Mouse (Mus musculus) heart, adult 11 months (tissue): ENCODE measurements around the gene Rgs12.

Experiments used
- DNase-seq: peaks from one replicate; pipeline ENCODE4 v3.0.0; 2022

The Rgs12 gene

GRCm38 (mm10) chr5:35088785-35089613 lies 139.8 kb downstream of the Rgs12 start:
- no peak for DNase-seq
